Mouse (Mus musculus): ENCODE measurements at regions not wholly inside any gene's neighbourhood (a gene's known extent, or its start where the extent isn't known, plus 50 kb on each side); places are given as distances from the start of the nearest gene placed in this dataset.
A peak's percentile ranks its signal among the peaks of the same experiment; 100 is the strongest.

DNA sequence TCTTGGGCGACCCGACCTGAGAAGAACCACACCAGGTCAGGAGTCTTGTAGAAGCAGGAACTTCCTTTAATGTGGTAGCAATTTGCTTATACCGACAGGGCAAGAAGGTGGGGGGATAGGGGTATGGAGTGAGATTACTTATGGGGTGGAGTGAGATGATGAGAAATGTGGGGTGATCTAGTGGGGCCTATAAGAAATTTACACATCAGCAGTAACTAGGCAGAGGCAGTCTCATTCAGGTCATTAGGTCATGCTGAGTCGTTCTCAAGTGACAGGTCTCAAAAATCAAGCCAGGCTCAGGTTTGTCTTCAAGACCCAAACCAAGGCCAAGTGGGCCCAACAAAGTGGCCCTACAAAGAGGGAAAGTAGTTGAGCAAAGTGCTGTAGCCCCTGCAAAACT lies 889.1 kb downstream of the 5730522E02Rik start:
- no peak overlapping the region for H3K4me2 ChIP-seq
- WGBS = 85% methylated on average over 4 of the region's 4 CpGs
- H3K27me3 ChIP-seq = no peaks in the 10 kb centered on the region
- H3K9ac ChIP-seq = no peak overlapping the region
- H3K4me3 ChIP-seq (replicated peaks) = no peak overlapping the region
- H3K27ac ChIP-seq = no peak overlapping the region
- H3K36me3 ChIP-seq = no peaks in the 10 kb centered on the region
- ATAC-seq (replicated peaks; ENCODE audit: low FRiP score) = no peak
- H3K9me3 ChIP-seq (replicated peaks) = no peaks in the 10 kb centered on the region
- H3K4me1 ChIP-seq = no peaks in the 10 kb centered on the region

DNA sequence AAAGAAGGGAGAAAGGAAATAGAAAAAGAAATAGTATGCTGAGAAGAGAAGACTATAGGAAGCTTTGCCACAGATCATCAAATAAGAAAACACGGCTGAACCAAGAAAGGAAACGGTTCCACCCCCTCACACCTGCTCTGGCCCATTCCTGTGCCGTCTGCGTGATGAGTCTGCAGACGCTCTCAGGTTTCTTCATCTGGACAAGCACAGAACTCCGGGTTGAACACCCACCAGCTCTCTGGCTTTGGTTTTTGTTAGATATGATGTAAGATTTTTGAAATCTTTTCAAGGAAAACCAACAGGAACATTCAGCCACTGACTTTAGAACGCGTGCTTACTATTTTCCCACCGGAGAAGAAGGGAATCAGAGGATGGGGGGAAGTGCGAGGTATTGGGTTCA lies 895.9 kb downstream of the 5730522E02Rik start:
- WGBS = 46% methylated on average over 10 of the region's 10 CpGs
- H3K4me2 ChIP-seq = no peak overlapping the region
- no peaks in the 10 kb centered on the region for H3K9me3 ChIP-seq (replicated peaks)
- H3K27ac ChIP-seq = no peak overlapping the region
- no peak overlapping the region for H3K9ac ChIP-seq
- no peak overlapping the region for H3K4me3 ChIP-seq (replicated peaks)
- ATAC-seq (replicated peaks; ENCODE audit: low FRiP score) = no peak
- no peaks in the 10 kb centered on the region for H3K4me1 ChIP-seq
- no peaks in the 10 kb centered on the region for H3K36me3 ChIP-seq
- H3K27me3 ChIP-seq = no peaks in the 10 kb centered on the region

DNA sequence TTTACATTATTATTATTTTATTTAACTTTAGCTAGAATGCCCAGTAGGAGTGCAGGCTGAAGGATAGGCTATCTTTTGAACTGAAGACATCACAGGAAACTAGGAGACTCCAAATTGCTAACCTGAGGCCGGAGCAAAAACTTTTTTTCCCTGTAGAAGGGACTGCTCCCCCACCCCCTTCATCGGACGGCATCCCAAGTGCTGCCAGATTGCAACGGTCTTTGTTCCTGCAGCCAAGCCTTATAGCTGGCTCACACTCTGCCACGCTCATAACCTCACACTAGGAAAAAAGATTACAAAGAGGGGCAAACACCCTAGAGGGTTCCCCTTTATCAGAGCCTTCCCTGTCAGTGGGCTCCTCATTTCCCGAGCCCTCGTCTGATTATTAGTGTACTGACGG lies 896.7 kb downstream of the 5730522E02Rik start:
- no peaks in the 10 kb centered on the region for H3K9me3 ChIP-seq (replicated peaks)
- H3K36me3 ChIP-seq = no peaks in the 10 kb centered on the region
- H3K27ac ChIP-seq = no peak overlapping the region
- no peaks in the 10 kb centered on the region for H3K27me3 ChIP-seq
- no peak for ATAC-seq (replicated peaks; ENCODE audit: low FRiP score)
- no peaks in the 10 kb centered on the region for H3K4me1 ChIP-seq
- H3K4me2 ChIP-seq = no peak overlapping the region
- H3K4me3 ChIP-seq (replicated peaks) = no peak overlapping the region
- 30% methylated on average over 8 of the region's 8 CpGs for WGBS
- no peak overlapping the region for H3K9ac ChIP-seq

DNA sequence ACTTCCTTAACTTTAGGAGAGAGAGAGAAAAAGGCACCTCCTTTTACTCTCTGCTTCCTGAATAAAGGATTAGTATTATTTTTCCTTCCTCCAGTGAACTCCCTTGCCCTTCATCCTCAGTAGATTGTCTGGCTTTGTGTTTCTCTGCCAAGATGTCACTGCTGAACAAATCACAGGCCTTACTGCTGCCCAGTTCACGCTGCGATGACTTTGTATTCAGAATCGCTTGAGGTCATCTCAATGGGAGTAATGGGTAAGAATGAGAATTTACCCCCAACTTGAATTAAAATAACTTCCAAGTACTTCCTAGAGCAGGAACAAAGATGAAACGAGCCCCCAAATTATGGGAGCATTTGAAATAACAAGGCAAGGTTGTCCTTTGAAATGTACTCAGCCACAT lies 897.3 kb downstream of the 5730522E02Rik start:
- no peaks in the 10 kb centered on the region for H3K9me3 ChIP-seq (replicated peaks)
- no peak overlapping the region for H3K9ac ChIP-seq
- H3K4me3 ChIP-seq (replicated peaks) = no peak overlapping the region
- no peak overlapping the region for H3K27ac ChIP-seq
- H3K4me1 ChIP-seq = no peaks in the 10 kb centered on the region
- ATAC-seq (replicated peaks; ENCODE audit: low FRiP score) = no peak
- H3K4me2 ChIP-seq = no peak overlapping the region
- no peaks in the 10 kb centered on the region for H3K36me3 ChIP-seq
- 45% methylated on average over 4 of the region's 4 CpGs for WGBS
- H3K27me3 ChIP-seq = no peaks in the 10 kb centered on the region

DNA sequence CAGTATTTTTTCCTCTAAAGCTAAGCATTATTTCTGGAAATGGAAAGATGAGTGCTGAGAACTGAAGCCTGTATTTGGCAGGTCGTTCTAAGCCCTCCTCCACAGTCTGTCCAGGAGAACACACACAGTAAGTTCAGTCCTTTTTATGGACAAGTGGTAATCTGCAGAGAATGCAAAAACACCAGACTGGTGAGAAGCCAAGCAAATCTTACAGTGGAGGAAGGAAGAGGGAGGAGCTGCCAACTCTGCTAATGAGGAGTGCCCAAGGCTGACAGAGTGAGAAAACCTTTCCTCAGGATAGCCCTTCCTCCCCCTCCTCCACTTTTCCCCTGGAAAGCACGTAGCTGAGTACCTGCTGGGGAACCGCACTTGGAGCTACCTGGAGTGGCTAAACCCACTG lies 899.8 kb downstream of the 5730522E02Rik start:
- H3K9me3 ChIP-seq (replicated peaks) = no peaks in the 10 kb centered on the region
- ATAC-seq (replicated peaks; ENCODE audit: low FRiP score) = no peak
- H3K36me3 ChIP-seq = no peaks in the 10 kb centered on the region
- no peaks in the 10 kb centered on the region for H3K4me1 ChIP-seq
- no peak overlapping the region for H3K9ac ChIP-seq
- no peaks in the 10 kb centered on the region for H3K27me3 ChIP-seq
- 53% methylated on average over 3 of the region's 3 CpGs for WGBS
- no peak overlapping the region for H3K4me3 ChIP-seq (replicated peaks)
- H3K4me2 ChIP-seq = no peak overlapping the region
- no peak overlapping the region for H3K27ac ChIP-seq

DNA sequence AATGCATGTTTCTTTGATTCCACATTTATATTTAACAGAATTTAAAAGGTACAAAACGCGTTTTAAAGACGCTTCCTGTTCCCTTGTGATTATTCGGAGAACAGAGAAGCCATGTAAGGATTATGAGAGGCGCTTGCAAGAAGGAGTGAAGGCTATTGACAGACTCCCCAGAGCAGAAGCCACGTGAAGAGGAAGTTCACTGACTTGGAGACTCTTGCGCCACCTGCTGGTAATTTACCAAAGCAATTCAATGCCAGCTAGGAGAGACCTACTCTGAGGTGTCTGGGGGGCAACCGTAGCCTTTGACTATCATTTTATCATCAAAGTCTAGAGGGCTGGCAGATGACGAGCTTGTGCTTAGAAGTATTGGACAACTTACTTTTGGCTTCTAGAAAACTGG lies 909.4 kb downstream of the 5730522E02Rik start:
- ATAC-seq (replicated peaks; ENCODE audit: low FRiP score) = no peak
- Histone ChIP-seq H3K27me3 (no peaks in the 10 kb centered on the region), H3K36me3 (no peaks in the 10 kb centered on the region), H3K9ac (no peak overlapping the region), H3K4me1 (no peaks in the 10 kb centered on the region), H3K27ac (no peak overlapping the region), H3K4me3 (replicated peaks) (no peak overlapping the region), H3K4me2 (no peak overlapping the region), H3K9me3 (replicated peaks) (no peaks in the 10 kb centered on the region)
- 30% methylated on average over 9 of the region's 9 CpGs for WGBS

DNA sequence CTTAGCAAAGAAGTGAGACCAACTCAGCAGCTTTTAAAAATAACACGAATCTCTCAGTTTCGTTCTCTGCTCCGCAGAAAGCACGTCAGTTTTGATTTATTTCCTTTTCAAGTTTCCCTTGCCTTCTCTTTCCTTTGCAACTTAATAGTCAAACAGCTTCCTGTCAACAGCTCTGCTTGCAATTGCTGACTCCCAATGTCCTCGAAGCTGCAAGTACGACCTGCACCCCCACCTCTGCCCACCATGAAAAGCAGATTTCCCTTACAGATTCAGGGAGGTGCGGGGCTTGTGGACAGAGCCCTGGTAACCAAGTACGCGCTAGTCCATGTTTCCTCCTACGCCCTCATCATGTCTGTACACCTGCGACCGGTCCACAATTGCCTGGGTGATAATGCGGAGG lies 922.2 kb downstream of the 5730522E02Rik start:
- H3K4me1 ChIP-seq = peaks cover 6% of the 10 kb centered on the region
- ATAC-seq (replicated peaks; ENCODE audit: low FRiP score) = 0 out of 2 replicates have a peak, but pooled peaks have one; percentile 60
- peak overlapping the region; percentile 22 for H3K4me3 ChIP-seq (replicated peaks)
- no peak overlapping the region for H3K9ac ChIP-seq
- no peaks in the 10 kb centered on the region for H3K9me3 ChIP-seq (replicated peaks)
- no peaks in the 10 kb centered on the region for H3K36me3 ChIP-seq
- no peak overlapping the region for H3K27ac ChIP-seq
- no peaks in the 10 kb centered on the region; the same call in 1 of the 2 replicates for H3K27me3 ChIP-seq
- WGBS = 32% methylated on average over 13 of the region's 13 CpGs
- H3K4me2 ChIP-seq = peak overlapping the region; percentile 47

DNA sequence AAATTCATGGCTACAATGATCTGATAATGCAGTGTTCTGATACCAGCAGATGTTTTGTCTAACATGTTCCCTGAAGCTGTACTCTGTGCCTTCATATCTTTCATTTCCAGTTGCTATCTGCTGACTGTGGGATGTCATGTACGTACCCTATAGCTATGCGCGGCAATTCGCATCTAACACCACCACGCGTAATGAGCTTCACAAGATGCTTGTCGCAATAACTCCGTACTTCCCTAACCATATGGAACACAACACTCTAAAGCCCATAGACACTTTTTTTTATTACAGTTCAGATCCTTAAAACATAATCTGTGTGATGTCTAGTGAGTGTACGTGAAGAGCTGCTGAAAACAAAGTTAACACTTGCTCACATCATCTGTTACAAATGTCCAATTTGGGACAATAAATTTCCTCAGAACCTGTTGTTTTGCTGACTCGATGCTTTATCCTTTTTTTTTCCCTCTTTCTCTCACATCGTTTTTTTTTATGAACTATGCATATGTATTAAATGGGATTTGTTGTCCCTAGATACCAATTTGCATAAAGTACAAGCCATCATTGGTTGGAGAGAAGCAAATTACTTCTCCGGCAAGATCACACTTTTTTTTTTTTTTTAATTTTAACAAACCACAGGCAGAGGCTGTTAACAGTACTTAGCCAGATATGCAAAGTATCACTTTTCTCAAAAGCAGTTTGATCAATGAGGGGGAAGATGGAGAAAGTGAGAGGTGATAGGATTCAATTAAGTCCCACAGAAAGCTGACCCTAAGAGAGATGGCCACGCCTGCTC lies 922.9 kb downstream of the 5730522E02Rik start:
- WGBS = 73% methylated on average over 13 of the region's 13 CpGs
- Histone ChIP-seq H3K4me2 (peak overlapping the region; percentile 47), H3K9me3 (replicated peaks) (no peaks in the 10 kb centered on the region), H3K9ac (no peak overlapping the region), H3K4me1 (peaks cover 6% of the 10 kb centered on the region), H3K36me3 (no peaks in the 10 kb centered on the region), H3K27me3 (no peaks in the 10 kb centered on the region; the same call in 1 of the 2 replicates), H3K27ac (no peak overlapping the region), H3K4me3 (replicated peaks) (peak overlapping the region; percentile 22)
- no peak for ATAC-seq (replicated peaks; ENCODE audit: low FRiP score)

DNA sequence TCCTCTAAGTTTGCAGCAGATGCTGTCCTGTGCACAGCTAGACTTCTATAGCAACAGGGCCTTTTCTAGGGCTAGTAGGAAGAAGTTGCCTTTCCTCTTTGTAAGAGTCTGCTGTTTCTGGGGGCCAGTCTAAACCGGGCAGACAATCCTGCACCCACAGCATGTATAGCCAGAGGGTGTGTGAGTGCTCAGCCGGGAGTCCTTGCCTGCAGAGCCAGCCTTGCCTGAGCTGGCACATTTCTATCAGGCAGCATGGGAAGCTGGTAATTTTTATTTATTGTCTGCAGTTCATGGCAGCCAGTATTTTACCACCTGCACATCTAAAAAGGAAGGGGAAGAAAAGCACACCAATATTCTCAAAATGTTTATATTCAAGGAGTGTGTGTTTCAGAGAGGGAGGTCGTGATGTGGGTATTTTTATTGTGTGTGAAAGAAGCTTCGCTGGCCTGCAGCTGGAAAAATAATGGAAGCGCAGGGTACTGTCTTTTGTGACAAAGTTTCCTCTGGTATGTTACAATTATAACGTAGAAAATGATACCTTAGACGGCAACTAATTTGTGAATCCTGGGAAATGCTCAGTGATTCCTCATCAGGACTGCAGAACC lies 940.5 kb downstream of the 5730522E02Rik start:
- H3K4me3 ChIP-seq (replicated peaks) = no peak overlapping the region
- 12% methylated on average over 7 of the region's 7 CpGs for WGBS
- H3K27ac ChIP-seq = no peak overlapping the region
- ATAC-seq (replicated peaks; ENCODE audit: low FRiP score) = no peak
- H3K36me3 ChIP-seq = no peaks in the 10 kb centered on the region
- H3K4me2 ChIP-seq = no peak overlapping the region
- no peaks in the 10 kb centered on the region for H3K27me3 ChIP-seq
- no peak overlapping the region for H3K9ac ChIP-seq
- H3K4me1 ChIP-seq = no peaks in the 10 kb centered on the region
- H3K9me3 ChIP-seq (replicated peaks) = no peaks in the 10 kb centered on the region

DNA sequence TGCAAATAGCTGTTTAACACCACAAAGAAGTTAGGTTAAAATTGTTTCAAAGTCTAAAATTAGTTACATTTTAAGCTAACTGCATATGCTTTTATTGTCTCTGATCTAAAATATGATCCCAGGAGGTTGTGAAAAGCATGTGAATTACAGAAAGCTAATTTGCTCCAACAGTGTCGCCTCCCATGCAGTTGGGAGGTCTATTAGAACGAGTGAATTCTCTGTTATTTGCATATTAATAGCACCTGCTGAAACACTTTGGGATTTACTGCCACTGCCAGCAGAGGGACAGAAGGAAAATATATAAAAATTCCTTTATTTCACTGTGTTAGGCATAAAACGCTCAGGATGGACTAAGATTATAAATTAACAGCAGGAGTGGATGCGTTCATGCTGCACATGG lies 947.7 kb downstream of the 5730522E02Rik start:
- no peaks in the 10 kb centered on the region for H3K9me3 ChIP-seq (replicated peaks)
- no peak overlapping the region for H3K4me3 ChIP-seq (replicated peaks)
- ATAC-seq (replicated peaks; ENCODE audit: low FRiP score) = no peak
- H3K4me2 ChIP-seq = no peak overlapping the region
- H3K27me3 ChIP-seq = no peaks in the 10 kb centered on the region
- no peaks in the 10 kb centered on the region for H3K36me3 ChIP-seq
- WGBS = 19% methylated on average over 4 of the region's 4 CpGs
- H3K27ac ChIP-seq = no peak overlapping the region
- no peak overlapping the region for H3K9ac ChIP-seq
- H3K4me1 ChIP-seq = no peaks in the 10 kb centered on the region

DNA sequence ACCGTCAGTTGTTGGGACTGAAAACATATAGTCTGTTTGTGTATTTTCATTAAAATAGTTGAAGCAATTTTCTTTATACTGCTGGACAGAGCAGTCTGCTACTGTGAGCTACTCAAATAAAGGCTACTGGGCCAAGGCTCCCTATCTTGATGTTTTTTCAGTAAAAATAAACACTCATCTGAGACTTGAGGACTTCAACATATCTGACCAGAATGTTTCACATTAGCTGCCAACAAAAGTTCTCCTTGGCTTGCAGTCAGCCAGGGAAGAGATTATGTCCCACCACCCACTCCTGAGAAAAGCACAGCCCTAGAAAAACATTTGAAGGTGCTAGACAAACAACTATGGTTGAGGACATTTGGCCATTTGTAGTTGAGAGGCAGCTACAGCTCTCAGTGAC lies 950.9 kb downstream of the 5730522E02Rik start:
- Histone ChIP-seq H3K27me3 (no peaks in the 10 kb centered on the region), H3K4me3 (replicated peaks) (no peak overlapping the region), H3K36me3 (no peaks in the 10 kb centered on the region), H3K4me2 (no peak overlapping the region), H3K9ac (no peak overlapping the region), H3K4me1 (no peaks in the 10 kb centered on the region), H3K9me3 (replicated peaks) (no peaks in the 10 kb centered on the region), H3K27ac (no peak overlapping the region)
- ATAC-seq (replicated peaks; ENCODE audit: low FRiP score) = no peak
- 76% methylated on average over 1 of the region's 1 CpGs for WGBS

DNA sequence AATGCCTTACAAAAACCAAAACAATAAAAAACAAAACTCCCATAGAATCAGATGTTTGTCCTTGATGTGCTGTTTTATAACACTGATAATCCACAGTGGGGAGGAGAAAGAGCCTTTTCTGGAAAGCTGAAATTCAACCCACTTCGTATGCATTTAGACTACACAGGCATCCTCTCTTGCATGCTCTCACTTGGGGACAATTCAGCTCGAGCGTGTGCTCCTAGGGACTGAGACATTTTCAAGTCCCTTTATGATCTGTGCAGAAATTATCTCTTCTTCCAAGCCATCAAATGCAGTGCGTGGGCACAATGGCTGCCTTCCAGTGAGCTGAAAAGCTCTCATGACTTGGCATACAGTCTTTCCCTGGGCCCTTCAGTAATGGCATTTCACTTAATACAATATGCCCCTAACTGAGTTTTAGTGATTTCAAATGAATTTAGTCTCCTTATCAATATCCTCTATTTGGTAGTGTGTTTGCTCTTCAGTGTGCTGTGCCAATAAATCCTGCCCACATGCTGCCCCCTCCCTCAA lies 977.1 kb downstream of the 5730522E02Rik start:
- WGBS = 83% methylated on average over 4 of the region's 4 CpGs
- no peaks in the 10 kb centered on the region for H3K4me1 ChIP-seq
- no peak overlapping the region for H3K4me3 ChIP-seq (replicated peaks)
- no peaks in the 10 kb centered on the region for H3K36me3 ChIP-seq
- H3K27ac ChIP-seq = no peak overlapping the region
- H3K9me3 ChIP-seq (replicated peaks) = no peaks in the 10 kb centered on the region
- no peaks in the 10 kb centered on the region for H3K27me3 ChIP-seq
- H3K4me2 ChIP-seq = no peak overlapping the region
- ATAC-seq (replicated peaks; ENCODE audit: low FRiP score) = no peak
- no peak overlapping the region for H3K9ac ChIP-seq

All from kidney, embryonic 15.5 days (tissue).